Mouse (Mus musculus) midbrain, embryonic 13.5 days (tissue): Measurements from ENCODE around the gene Iqce. TPM values are rescaled to one million over a fixed set of nuclear protein-coding genes. Genes with fewer than 3 reads are reported as not detected.

Experiments used
- ATAC-seq: fragments of 200-750 bp; cut with Nextera tagmentation; 2 replicates; pipeline ENCODE4 v1.8.0; 2017; ENCODE audit warnings: mild to moderate bottlenecking, moderate TSS enrichment, moderate library complexity
- H3K27ac ChIP-seq: fragments of 300-500 bp; sonication (generic); 2 replicates; pipeline ENCODE4 v1.5.1; 2015; ENCODE audit warnings: inconsistent platforms, mild to moderate bottlenecking, moderate library complexity
- H3K27me3 ChIP-seq: fragments of 300-500 bp; sonication (generic); 2 replicates; pipeline ENCODE4 v1.6.1; 2015; ENCODE audit warnings: mild to moderate bottlenecking, inconsistent platforms
- H3K36me3 ChIP-seq: fragments of 300-500 bp; sonication (generic); 2 replicates; pipeline ENCODE4 v1.6.1; 2015; ENCODE audit warnings: mild to moderate bottlenecking, inconsistent platforms
- H3K4me1 ChIP-seq: fragments of 300-500 bp; sonication (generic); replicated peaks from 2 replicates; pipeline ENCODE4 v1.6.1; 2015; ENCODE audit warnings: inconsistent platforms
- H3K4me2 ChIP-seq: fragments of 300-500 bp; sonication (generic); replicated peaks from 2 replicates; pipeline ENCODE4 v1.6.1; 2015; ENCODE audit warnings: moderate library complexity, mild to moderate bottlenecking, inconsistent platforms
- H3K4me3 ChIP-seq: fragments of 300-500 bp; sonication (generic); replicated peaks from 2 replicates; pipeline ENCODE4 v1.5.1; 2015; ENCODE audit warnings: mild to moderate bottlenecking, inconsistent platforms
- H3K9ac ChIP-seq: fragments of 300-500 bp; sonication (generic); replicated peaks from 2 replicates; pipeline ENCODE4 v1.6.1; 2015; ENCODE audit warnings: mild to moderate bottlenecking, inconsistent platforms
- H3K9me3 ChIP-seq: fragments of 300-500 bp; sonication (generic); 2 replicates; pipeline ENCODE4 v1.6.1; 2016; ENCODE audit warnings: mild to moderate bottlenecking, inconsistent platforms
- WGBS: fragments of 180-500 bp; shearing (Covaris S2); methylation state at CpG from one replicate; pipeline ENCODE4 v1.1.7; 2015; 5-methylcytosine and 5-hydroxymethylcytosine counted together
- polyA plus RNA-seq: library from polyadenylated mRNA; unstranded; fragments of >200 nt; fragmentation: Nextera tagmentation; extraction: Ambion mirVana; gene quantifications from 2 replicates; pipeline ENCODE4 v1.2.1, GENCODE M21; 2015

Iqce gene
- polyA plus RNA-seq, 1 experiment from 2014 or later = 24.4 TPM

- H3K36me3 ChIP-seq = peaks cover 97% of the 10 kb centered on the region
These were observed 67.1 kb downstream of the Iqce start for GRCm38 (mm10) chr5:140634798-140635722.

GRCm38 (mm10) chr5:140633432-140633831 lies 68.7 kb downstream of the Iqce start:
- WGBS = 88% methylated on average over 7 of the region's 7 CpGs

More at GRCm38 (mm10) chr5:140634798-140635722, 67.1 kb downstream of the Iqce start:
- H3K4me3 ChIP-seq = no peak overlapping the region
- no peak for ATAC-seq
- no peak overlapping the region for H3K9ac ChIP-seq
- no peak overlapping the region for H3K27ac ChIP-seq
- WGBS = 94% methylated on average over 26 of the region's 26 CpGs
- H3K4me1 ChIP-seq = peaks cover 22% of the 10 kb centered on the region
- H3K27me3 ChIP-seq = no peaks in the 10 kb centered on the region
- H3K9me3 ChIP-seq = no peaks in the 10 kb centered on the region
- no peak overlapping the region for H3K4me2 ChIP-seq

DNA sequence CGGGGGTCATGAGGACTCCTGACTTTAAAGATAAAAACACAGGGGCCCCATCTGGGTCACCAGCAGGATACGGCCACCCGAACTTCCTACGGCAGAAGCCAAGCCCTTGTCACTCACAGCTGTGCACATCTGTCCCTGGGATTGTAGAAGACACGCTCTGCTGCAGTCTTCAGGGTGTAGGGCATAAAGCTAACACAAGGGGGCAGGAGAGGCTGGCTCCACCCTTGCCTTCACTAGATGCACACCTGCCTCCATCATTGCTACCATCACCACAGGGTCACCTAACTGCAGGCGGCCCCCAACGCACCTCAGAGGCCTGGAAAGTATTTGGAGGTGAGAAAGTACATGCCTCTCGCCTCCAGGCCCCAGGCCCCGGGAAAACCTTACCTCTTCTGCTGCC lies 73.2 kb downstream of the Iqce start:
- Histone ChIP-seq H3K4me1 (no peaks in the 10 kb centered on the region), H3K27me3 (no peaks in the 10 kb centered on the region), H3K4me3 (no peak overlapping the region), H3K27ac (no peak overlapping the region), H3K9me3 (0 out of 2 replicates have a peak, but pooled peaks cover 4% of the 10 kb centered on the region), H3K4me2 (no peak overlapping the region), H3K36me3 (peaks cover 98% of the 10 kb centered on the region), H3K9ac (no peak overlapping the region)
- 98% methylated on average over 9 of the region's 9 CpGs for WGBS
- ATAC-seq = no peak

More at GRCm38 (mm10) chr5:140633432-140633831, 68.7 kb downstream of the Iqce start:
- ATAC-seq = no peak
- no peak overlapping the region for H3K4me3 ChIP-seq
- H3K27me3 ChIP-seq = no peaks in the 10 kb centered on the region
- H3K27ac ChIP-seq = no peak overlapping the region
- H3K4me1 ChIP-seq = peaks cover 14% of the 10 kb centered on the region
- H3K36me3 ChIP-seq = peaks cover 98% of the 10 kb centered on the region
- no peak overlapping the region for H3K9ac ChIP-seq
- 0 out of 2 replicates have a peak, but pooled peaks cover 4% of the 10 kb centered on the region for H3K9me3 ChIP-seq
- H3K4me2 ChIP-seq = no peak overlapping the region

DNA sequence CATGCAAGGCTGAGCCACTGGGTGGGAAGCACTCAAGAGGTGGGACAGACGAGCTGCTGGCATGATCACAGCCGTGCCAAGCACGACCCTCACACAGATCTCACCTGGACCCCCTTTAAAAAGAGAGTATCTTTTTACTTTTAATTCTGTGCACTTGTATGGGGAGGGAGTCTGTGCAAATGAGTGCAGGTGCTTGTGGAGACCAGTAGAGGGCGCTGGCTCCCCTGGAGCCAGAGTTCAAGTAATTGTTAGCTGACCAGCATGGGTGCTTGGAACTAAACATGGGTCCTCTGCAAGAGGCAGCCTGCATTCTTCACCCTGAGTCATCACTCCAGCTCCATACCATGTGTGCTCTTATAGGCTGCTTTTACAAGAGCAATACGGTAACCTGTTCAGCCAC lies 74.6 kb downstream of the Iqce start:
- no peak for ATAC-seq
- peaks cover 98% of the 10 kb centered on the region for H3K36me3 ChIP-seq
- no peak overlapping the region for H3K4me3 ChIP-seq
- no peaks in the 10 kb centered on the region for H3K4me1 ChIP-seq
- H3K9me3 ChIP-seq = 0 out of 2 replicates have a peak, but pooled peaks cover 4% of the 10 kb centered on the region
- no peak overlapping the region for H3K9ac ChIP-seq
- H3K27ac ChIP-seq = no peak overlapping the region
- 97% methylated on average over 5 of the region's 5 CpGs for WGBS
- H3K27me3 ChIP-seq = no peaks in the 10 kb centered on the region
- no peak overlapping the region for H3K4me2 ChIP-seq

DNA sequence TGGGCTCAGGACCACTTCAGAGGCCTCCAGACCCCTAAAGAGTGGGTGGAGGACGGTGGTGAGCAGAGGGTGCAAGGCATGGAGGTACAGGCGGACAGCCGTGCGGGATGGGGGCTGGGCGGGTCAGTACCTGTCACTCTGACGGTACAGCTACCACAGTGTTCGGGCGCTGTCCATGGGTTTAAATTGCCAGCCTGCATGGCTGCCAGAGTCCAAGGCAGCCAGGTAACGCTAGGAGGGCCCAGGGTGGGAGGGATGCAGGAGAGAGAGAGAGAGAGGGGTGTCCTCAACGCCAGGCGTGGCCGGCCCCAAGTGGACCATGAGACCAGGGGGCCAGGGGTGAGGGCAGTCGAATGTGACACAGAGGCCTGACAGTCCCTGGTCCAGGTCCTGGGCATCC lies 77.2 kb downstream of the Iqce start:
- 94% methylated on average over 13 of the region's 13 CpGs for WGBS
- ATAC-seq = no peak
- Histone ChIP-seq H3K27me3 (no peaks in the 10 kb centered on the region), H3K9ac (no peak overlapping the region), H3K4me2 (no peak overlapping the region), H3K4me1 (peaks cover 13% of the 10 kb centered on the region), H3K27ac (no peak overlapping the region), H3K36me3 (peaks cover 88% of the 10 kb centered on the region), H3K4me3 (no peak overlapping the region), H3K9me3 (0 out of 2 replicates have a peak, but pooled peaks cover 4% of the 10 kb centered on the region)

DNA sequence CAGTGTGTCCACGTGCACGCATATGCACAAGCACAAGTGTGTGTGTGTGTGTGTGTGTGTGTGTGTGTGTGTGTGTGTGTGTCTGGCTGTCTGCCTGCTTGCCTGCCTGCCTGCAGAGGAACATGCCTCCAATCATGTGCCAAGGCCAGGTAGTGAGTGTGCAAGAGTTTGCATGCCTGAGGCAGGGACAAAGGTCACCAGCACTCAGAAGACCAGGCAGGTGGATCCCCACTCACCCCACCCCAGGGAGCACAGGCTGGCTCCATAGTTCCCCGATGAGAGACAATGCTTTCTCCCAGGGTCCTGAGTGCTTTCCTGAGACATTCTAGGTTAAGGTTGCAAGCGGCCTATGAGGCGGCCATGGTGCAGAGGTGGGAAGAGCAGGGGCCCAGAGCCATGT lies 77.9 kb downstream of the Iqce start:
- H3K27me3 ChIP-seq = no peaks in the 10 kb centered on the region
- H3K9me3 ChIP-seq = 0 out of 2 replicates have a peak, but pooled peaks cover 4% of the 10 kb centered on the region
- WGBS = 94% methylated on average over 5 of the region's 5 CpGs
- no peak overlapping the region for H3K4me2 ChIP-seq
- peaks cover 13% of the 10 kb centered on the region for H3K4me1 ChIP-seq
- no peak overlapping the region for H3K4me3 ChIP-seq
- no peak overlapping the region for H3K27ac ChIP-seq
- H3K36me3 ChIP-seq = peaks cover 81% of the 10 kb centered on the region
- no peak for ATAC-seq
- H3K9ac ChIP-seq = no peak overlapping the region

DNA sequence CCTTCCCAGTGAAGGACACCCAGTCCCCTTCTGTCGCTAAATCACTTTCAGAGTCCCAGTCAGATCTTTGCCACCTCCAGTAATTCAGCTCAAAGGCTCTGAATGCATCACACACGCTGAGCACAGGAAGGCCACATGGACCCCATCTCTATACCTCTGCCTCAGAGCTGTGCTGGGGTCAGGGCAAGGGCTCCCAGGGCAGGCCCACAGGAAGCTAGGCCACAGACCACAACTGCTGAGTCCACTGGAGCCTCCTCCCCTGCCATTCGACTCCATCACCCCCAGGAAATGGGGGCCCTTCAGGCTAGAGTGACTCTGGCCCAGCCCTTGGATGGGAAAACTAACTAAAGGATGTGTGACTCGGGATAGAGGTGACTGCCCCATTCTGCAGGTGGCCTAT lies 78.4 kb downstream of the Iqce start:
- Histone ChIP-seq H3K4me3 (no peak overlapping the region), H3K36me3 (peaks cover 76% of the 10 kb centered on the region), H3K4me1 (peaks cover 13% of the 10 kb centered on the region), H3K9me3 (0 out of 2 replicates have a peak, but pooled peaks cover 1% of the 10 kb centered on the region), H3K4me2 (no peak overlapping the region), H3K27me3 (no peaks in the 10 kb centered on the region), H3K9ac (no peak overlapping the region), H3K27ac (no peak overlapping the region)
- WGBS = 86% methylated on average over 4 of the region's 4 CpGs
- ATAC-seq = no peak

- Histone ChIP-seq H3K4me2 (no peak overlapping the region), H3K9me3 (no peaks in the 10 kb centered on the region), H3K27ac (no peak overlapping the region), H3K27me3 (no peaks in the 10 kb centered on the region), H3K4me1 (peaks cover 13% of the 10 kb centered on the region), H3K36me3 (peaks cover 70% of the 10 kb centered on the region), H3K9ac (no peak overlapping the region), H3K4me3 (no peak overlapping the region)
- WGBS = 94% methylated on average over 23 of the region's 23 CpGs
- ATAC-seq = no peak
These were observed 79.1 kb downstream of the Iqce start for GRCm38 (mm10) chr5:140622978-140623670.

GRCm38 (mm10) chr5:140621517-140621916 lies 80.7 kb downstream of the Iqce start:
- H3K36me3 ChIP-seq = peaks cover 54% of the 10 kb centered on the region
- no peaks in the 10 kb centered on the region for H3K9me3 ChIP-seq
- WGBS = 71% methylated on average over 10 of the region's 10 CpGs
- H3K27ac ChIP-seq = peak overlapping the region; percentile 10; the same call in 1 of the 2 replicates
- H3K4me1 ChIP-seq = peaks cover 13% of the 10 kb centered on the region
- H3K27me3 ChIP-seq = no peaks in the 10 kb centered on the region
- peak; percentile 16; the same call in 1 of the 2 replicates for ATAC-seq
- H3K4me2 ChIP-seq = no peak overlapping the region
- H3K9ac ChIP-seq = peak overlapping the region; percentile 8; the same call in 1 of the 2 replicates
- no peak overlapping the region for H3K4me3 ChIP-seq

GRCm38 (mm10) chr5:140621092-140621491 lies 81.1 kb downstream of the Iqce start:
- Histone ChIP-seq H3K36me3 (peaks cover 49% of the 10 kb centered on the region), H3K4me3 (no peak overlapping the region), H3K27me3 (no peaks in the 10 kb centered on the region), H3K9me3 (no peaks in the 10 kb centered on the region), H3K4me1 (peaks cover 13% of the 10 kb centered on the region), H3K4me2 (no peak overlapping the region), H3K27ac (peak overlapping the region; percentile 56), H3K9ac (no peak overlapping the region)
- WGBS = 71% methylated on average over 9 of the region's 9 CpGs
- ATAC-seq = no peak

DNA sequence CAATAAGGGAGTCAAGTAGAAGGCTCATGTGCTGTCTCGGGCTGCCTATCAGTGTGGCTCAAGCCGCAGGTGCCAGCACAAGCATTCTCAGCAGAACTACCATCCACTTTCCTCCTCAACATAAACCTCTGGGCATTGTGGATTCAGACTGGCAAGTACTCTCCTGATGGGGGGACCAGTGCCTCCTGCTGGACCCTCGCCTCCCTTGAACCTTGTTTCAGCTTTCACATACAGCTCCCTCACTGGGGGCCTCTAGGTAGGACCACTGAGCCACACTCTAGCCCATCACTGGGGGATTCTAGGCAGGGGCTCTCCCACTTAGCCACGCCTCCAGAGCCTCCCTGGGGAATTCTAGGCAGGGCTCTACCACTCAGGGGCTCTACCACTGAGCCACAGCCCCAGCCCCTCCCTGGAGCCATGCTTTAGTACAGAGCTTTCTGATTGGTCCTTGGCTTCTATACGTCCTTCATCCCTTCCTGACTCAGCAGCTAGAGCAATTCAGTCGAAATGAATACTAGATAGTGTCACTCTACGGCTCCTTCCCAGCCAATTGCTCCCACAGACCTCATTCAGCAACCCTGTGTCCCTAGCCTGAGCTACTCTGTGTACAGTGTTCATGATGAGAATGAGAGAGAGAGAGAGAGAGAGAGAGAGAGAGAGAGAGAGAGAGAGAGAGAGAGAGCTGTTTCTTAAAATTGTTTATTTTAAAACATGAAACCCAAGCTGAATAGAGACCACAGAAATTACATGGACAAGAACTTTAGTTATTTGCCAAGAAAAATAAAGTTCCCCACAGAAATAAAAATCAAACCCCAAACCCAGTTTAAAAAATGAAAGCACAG lies 82.1 kb downstream of the Iqce start:
- peaks cover 17% of the 10 kb centered on the region for H3K4me1 ChIP-seq
- H3K4me2 ChIP-seq = no peak overlapping the region
- no peaks in the 10 kb centered on the region for H3K9me3 ChIP-seq
- H3K9ac ChIP-seq = no peak overlapping the region
- H3K27me3 ChIP-seq = no peaks in the 10 kb centered on the region
- peaks cover 42% of the 10 kb centered on the region for H3K36me3 ChIP-seq
- 55% methylated on average over 7 of the region's 7 CpGs for WGBS
- peak overlapping the region; percentile 67 for H3K27ac ChIP-seq
- ATAC-seq = peak; percentile 28
- H3K4me3 ChIP-seq = no peak overlapping the region
